Mouse (Mus musculus) heart, embryonic 14.5 days (tissue): ENCODE results near the gene Syn3. TPM values are rescaled to one million over a fixed set of nuclear protein-coding genes. Genes with fewer than 3 reads are reported as not detected.

Experiments
- ATAC-seq: fragments of 200-750 bp; cut with Nextera tagmentation; 2 replicates; pipeline ENCODE4 v1.8.0; 2017; ENCODE audit warnings: low read depth, moderate TSS enrichment; ENCODE audit not compliant: insufficient number of reproducible peaks, insufficient read depth, low FRiP score
- H3K27ac ChIP-seq, 2 experiments: fragments of 200-500 bp in 1 of 2; fragments of 300-500 bp in 1 of 2; sonication (generic) in 1 of 2; replicated peaks in 1 of 2; 2 replicates each; pipeline ENCODE4 v1.5.1; 2012 to 2014; ENCODE audit warnings: low read depth in 2 of 2, low read length in 2 of 2, control low read depth in 1 of 2, mild to moderate bottlenecking in 1 of 2, mixed read lengths in 1 of 2; ENCODE audit not compliant: control insufficient read depth in 1 of 2, insufficient read depth in 1 of 2
- H3K27me3 ChIP-seq: fragments of 300-500 bp; sonication (generic); 2 replicates; pipeline ENCODE4 v1.6.1; 2014; ENCODE audit warnings: mild to moderate bottlenecking, low read length, control low read depth; ENCODE audit not compliant: control insufficient read depth, insufficient read depth
- H3K36me3 ChIP-seq: fragments of 300-500 bp; sonication (generic); 2 replicates; pipeline ENCODE4 v1.6.1; 2014; ENCODE audit warnings: mild to moderate bottlenecking, control low read depth, low read length, mixed read lengths; ENCODE audit not compliant: control insufficient read depth, insufficient read depth
- H3K4me1 ChIP-seq, 2 experiments: fragments of 200-500 bp in 1 of 2; fragments of 300-500 bp in 1 of 2; sonication (generic) in 1 of 2; 2 replicates each; pipeline ENCODE4 v1.6.1; 2012 to 2014; ENCODE audit warnings: low read length in 2 of 2, control low read depth in 1 of 2, mixed read lengths in 1 of 2; ENCODE audit not compliant: control insufficient read depth in 2 of 2, insufficient read depth in 2 of 2
- H3K4me2 ChIP-seq: fragments of 300-500 bp; sonication (generic); 2 replicates; pipeline ENCODE4 v1.6.1; 2014; ENCODE audit warnings: mild to moderate bottlenecking, low read length
- H3K4me3 ChIP-seq, 2 experiments: fragments of 200-500 bp in 1 of 2; fragments of 300-500 bp in 1 of 2; sonication (generic) in 1 of 2; 2 replicates each; pipeline ENCODE4 v1.5.1; 2012 to 2014; ENCODE audit warnings: low read length in 2 of 2, mild to moderate bottlenecking in 2 of 2, control low read depth in 1 of 2, low read depth in 1 of 2, moderate library complexity in 1 of 2; ENCODE audit not compliant: control insufficient read depth in 1 of 2, insufficient read depth in 1 of 2
- H3K9ac ChIP-seq: fragments of 300-500 bp; sonication (generic); 2 replicates; pipeline ENCODE4 v1.6.1; 2014; ENCODE audit warnings: mild to moderate bottlenecking, low read length
- H3K9me3 ChIP-seq: fragments of 300-500 bp; sonication (generic); 2 replicates; pipeline ENCODE4 v1.6.1; 2016; ENCODE audit warnings: low read length, control low read depth; ENCODE audit not compliant: control insufficient read depth
- WGBS: fragments of 180-500 bp; shearing (Covaris S2); extraction: QIAGEN DNeasy Blood & Tissue Kit; methylation state at CpG from one replicate; pipeline ENCODE4 v1.1.7; 2014; 5-methylcytosine and 5-hydroxymethylcytosine counted together
- polyA plus RNA-seq: library from polyadenylated mRNA; unstranded; fragments of >200 nt; fragmentation: Nextera tagmentation; extraction: Ambion mirVana; gene quantifications from 2 replicates; pipeline ENCODE4 v1.2.1, GENCODE M21; 2014

Gene Syn3
- polyA plus RNA-seq, 1 experiment from 2014 or later: 1.1 TPM

DNA sequence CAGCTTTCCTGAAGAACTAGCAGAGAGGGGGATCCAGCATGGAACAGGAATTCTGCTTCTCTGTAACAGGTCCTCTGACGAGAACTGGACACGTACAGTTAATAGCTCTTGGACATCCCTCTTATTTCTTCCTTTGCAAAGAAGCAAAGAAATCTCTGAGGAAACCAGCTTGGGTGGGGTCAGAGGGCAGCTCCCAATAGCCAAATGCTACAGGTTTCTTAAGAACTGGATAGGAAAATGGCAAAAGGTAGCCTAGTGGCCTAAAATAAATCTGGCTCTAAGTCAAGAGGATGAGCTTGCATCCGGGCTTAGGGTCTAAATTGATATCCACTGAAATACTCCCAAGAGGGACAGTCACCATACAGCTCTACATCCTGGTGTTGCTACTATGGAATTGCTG lies 225.9 kb downstream of the Syn3 start:
- Histone ChIP-seq H3K27me3 (no peaks in the 10 kb centered on the region), H3K9ac (no peak overlapping the region), H3K36me3 (no peaks in the 10 kb centered on the region), H3K27ac (peak overlapping the region in 1 of 2 experiments; percentile 62; a peak in 2 of 4 replicates), H3K4me1 (peaks cover 0 to 8% of the 10 kb centered on the region in 2 experiments; a peak in 1 of 4 replicates), H3K9me3 (no peaks in the 10 kb centered on the region), H3K4me2 (no peak overlapping the region), H3K4me3 (no peak overlapping the region)
- ATAC-seq: no peak
- WGBS: 61% methylated on average over 3 of the region's 3 CpGs

DNA sequence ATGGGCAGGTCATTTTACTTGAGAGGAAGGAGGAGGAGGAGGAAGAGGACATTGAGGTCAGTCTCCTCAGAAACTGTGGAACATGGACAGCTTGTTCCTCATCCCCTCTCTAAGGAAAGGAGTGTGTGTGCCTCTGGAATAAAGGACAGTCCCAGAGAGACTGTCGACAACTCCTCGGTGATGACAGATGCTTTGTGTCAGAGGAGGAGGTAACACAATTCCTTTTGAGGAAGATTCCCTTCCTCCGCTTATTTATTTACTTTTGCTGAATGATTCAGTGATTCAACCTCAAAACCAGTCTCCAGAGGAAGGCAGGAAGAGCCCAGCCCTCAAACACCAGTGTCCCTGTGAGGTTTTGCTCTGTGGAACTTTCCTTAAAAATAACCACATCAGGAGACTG lies 228.4 kb downstream of the Syn3 start:
- Histone ChIP-seq H3K4me1 (peaks cover 0 to 8% of the 10 kb centered on the region in 2 experiments; a peak in 1 of 4 replicates), H3K27me3 (no peaks in the 10 kb centered on the region), H3K36me3 (no peaks in the 10 kb centered on the region), H3K9ac (no peak overlapping the region), H3K4me3 (no peak overlapping the region), H3K4me2 (no peak overlapping the region), H3K27ac (no peak overlapping the region), H3K9me3 (no peaks in the 10 kb centered on the region)
- WGBS: 23% methylated on average over 3 of the region's 3 CpGs
- ATAC-seq: no peak

DNA sequence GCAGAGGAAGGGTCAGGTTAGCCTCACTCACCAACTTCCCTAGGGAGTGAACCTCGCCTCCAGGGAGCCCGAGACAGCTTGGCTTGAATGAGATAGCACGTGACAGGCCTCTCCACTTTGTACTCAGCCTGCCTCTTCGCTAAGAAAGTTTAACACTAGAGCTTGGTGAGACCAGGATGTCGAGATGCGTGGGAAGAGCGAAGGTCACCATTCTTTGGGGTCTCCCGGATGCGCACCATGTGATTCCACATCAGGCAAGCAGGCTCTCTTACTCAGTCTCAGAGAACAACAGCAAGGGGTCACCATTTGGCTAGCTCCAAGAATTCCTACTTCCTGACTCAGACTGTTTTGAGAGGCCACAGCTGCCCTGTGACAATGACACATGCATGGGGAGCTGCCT lies 234.1 kb downstream of the Syn3 start:
- H3K9ac ChIP-seq: no peak overlapping the region
- 62% methylated on average over 9 of the region's 9 CpGs for WGBS
- H3K27me3 ChIP-seq: no peaks in the 10 kb centered on the region
- no peak overlapping the region for H3K4me3 ChIP-seq
- no peak overlapping the region for H3K27ac ChIP-seq
- H3K4me2 ChIP-seq: no peak overlapping the region
- H3K9me3 ChIP-seq: peaks cover 7% of the 10 kb centered on the region; the same call in 1 of the 2 replicates
- no peaks in the 10 kb centered on the region; a peak in 1 of 4 replicates for H3K4me1 ChIP-seq
- ATAC-seq: no peak
- no peaks in the 10 kb centered on the region for H3K36me3 ChIP-seq

DNA sequence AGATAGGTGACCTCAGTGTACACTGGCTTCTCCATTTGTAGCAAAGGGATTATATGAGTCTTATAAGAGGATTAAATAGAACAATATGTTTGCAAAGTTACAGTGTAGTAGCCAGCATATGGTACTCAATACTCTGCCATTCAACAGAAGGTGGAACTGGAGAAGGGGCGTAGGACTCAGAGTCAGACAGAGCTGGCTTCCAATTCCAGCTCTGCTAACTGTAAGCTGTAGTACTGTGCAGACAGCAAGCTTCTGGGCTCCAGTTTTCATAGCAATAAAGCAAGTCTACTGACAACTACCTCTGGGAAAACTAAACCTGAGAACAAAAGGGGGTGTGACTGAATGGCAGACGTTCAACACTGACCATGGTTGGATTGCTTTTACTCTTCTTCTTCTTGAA lies 237.0 kb downstream of the Syn3 start:
- Histone ChIP-seq H3K27me3 (no peaks in the 10 kb centered on the region), H3K4me1 (no peaks in the 10 kb centered on the region; a peak in 1 of 4 replicates), H3K27ac (no peak overlapping the region), H3K36me3 (no peaks in the 10 kb centered on the region), H3K4me2 (no peak overlapping the region), H3K9me3 (peaks cover 7% of the 10 kb centered on the region; the same call in 1 of the 2 replicates), H3K9ac (no peak overlapping the region), H3K4me3 (no peak overlapping the region)
- WGBS: 82% methylated on average over 2 of the region's 2 CpGs
- no peak for ATAC-seq

DNA sequence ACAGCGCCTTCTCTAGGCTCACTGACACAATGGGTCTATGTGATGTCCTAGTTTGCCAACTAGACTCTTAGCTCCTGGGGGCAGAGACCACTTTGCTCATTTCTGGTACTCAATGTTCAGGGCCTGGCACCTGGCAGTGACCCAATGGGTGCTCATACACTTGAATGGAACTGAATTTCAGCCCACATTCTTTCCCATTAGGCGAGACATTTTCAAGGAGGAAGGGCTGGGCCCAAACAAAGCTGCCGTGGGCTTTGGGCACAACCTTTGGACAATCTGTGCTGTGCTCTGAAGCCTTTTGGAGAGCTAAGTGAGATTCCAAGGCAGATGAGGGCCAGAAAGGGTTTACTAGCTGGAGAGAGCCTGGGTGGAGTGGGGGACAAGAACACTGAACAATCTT lies 239.7 kb downstream of the Syn3 start:
- no peak overlapping the region for H3K4me2 ChIP-seq
- H3K9ac ChIP-seq: no peak overlapping the region
- WGBS: 78% methylated on average over 3 of the region's 3 CpGs
- no peaks in the 10 kb centered on the region for H3K4me1 ChIP-seq
- peaks cover 7% of the 10 kb centered on the region; the same call in 1 of the 2 replicates for H3K9me3 ChIP-seq
- no peaks in the 10 kb centered on the region for H3K27me3 ChIP-seq
- H3K4me3 ChIP-seq: no peak overlapping the region
- H3K36me3 ChIP-seq: no peaks in the 10 kb centered on the region
- no peak for ATAC-seq
- no peak overlapping the region for H3K27ac ChIP-seq

DNA sequence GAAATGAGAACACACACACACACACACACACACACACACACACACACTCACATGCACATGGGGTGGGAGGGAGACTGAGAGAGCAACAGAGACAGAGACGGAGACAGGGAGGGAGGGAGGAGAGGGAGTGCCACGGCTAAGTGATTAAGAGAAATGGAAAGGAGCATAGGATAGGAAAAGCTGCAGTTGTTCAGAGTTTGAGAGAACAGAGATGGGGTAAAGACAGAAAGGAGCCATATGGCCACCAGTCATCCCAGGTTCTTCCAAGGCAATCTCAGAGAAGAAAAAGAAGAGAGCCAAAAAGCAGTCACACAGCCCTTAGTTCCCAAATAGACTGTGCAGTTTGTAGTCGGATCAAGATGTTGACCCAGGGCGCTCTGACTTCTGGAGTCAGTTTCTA lies 240.7 kb downstream of the Syn3 start:
- 67% methylated on average over 4 of the region's 4 CpGs for WGBS
- ATAC-seq: no peak

DNA sequence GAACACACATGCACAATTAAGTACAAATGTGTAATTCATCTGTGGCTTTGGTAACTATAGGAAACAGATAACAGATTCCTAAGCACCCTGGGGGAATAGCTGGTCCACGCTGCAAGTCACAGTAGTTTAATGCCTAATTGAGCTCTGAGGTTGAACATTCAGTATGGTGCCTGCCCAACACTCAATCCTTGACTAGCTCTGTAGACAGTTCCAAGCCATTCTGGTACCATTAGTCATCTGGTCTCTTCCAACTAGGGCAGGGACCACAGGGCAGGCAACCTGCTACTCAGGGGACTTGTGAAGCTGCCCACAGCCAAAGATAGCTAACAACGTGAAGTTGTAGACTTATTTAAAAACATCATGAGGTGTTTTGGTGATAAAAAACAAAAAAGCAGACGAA lies 241.7 kb downstream of the Syn3 start:
- WGBS: 64% methylated on average over 3 of the region's 3 CpGs

More for the DNA sequence above, 240.7 kb downstream of the Syn3 start:
- Histone ChIP-seq H3K9ac (no peak overlapping the region), H3K27ac (no peak overlapping the region), H3K9me3 (peaks cover 7% of the 10 kb centered on the region; the same call in 1 of the 2 replicates), H3K27me3 (no peaks in the 10 kb centered on the region), H3K4me1 (no peaks in the 10 kb centered on the region), H3K4me2 (no peak overlapping the region), H3K4me3 (no peak overlapping the region), H3K36me3 (no peaks in the 10 kb centered on the region)

DNA sequence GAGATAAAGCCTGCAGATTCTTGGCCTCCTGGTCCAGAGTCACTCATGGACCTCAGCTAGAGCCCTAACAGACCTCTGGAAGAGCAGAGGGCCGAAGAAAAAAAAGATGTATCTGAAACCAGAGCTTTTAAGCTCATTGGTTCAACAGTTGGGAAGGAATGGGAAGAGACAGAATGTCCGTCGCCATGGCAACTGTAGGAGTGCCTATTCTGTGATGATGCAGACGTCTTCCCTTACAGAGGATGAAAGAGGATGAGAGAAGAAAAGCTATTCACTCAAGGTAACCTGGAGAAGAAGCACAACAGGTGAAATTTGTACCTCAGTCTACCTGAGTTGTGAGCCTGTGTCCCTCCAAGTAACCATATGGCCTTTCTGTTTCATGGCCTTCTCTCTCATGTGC lies 242.5 kb downstream of the Syn3 start:
- Histone ChIP-seq H3K4me2 (no peak overlapping the region), H3K9me3 (peaks cover 7% of the 10 kb centered on the region; the same call in 1 of the 2 replicates), H3K27me3 (no peaks in the 10 kb centered on the region), H3K9ac (no peak overlapping the region), H3K36me3 (no peaks in the 10 kb centered on the region), H3K27ac (no peak overlapping the region), H3K4me3 (no peak overlapping the region), H3K4me1 (no peaks in the 10 kb centered on the region)
- ATAC-seq: no peak
- WGBS: 60% methylated on average over 4 of the region's 4 CpGs

More for the DNA sequence above, 241.7 kb downstream of the Syn3 start:
- no peak overlapping the region for H3K9ac ChIP-seq
- no peak overlapping the region for H3K4me2 ChIP-seq
- H3K4me1 ChIP-seq: no peaks in the 10 kb centered on the region
- ATAC-seq: no peak
- no peaks in the 10 kb centered on the region for H3K36me3 ChIP-seq
- no peak overlapping the region for H3K4me3 ChIP-seq
- H3K9me3 ChIP-seq: peaks cover 7% of the 10 kb centered on the region; the same call in 1 of the 2 replicates
- H3K27ac ChIP-seq: no peak overlapping the region
- H3K27me3 ChIP-seq: no peaks in the 10 kb centered on the region
